Mouse (Mus musculus) cerebellum, postnatal 36 days (tissue): Measurements from ENCODE around the gene Hat1.
A peak's percentile ranks its signal among the peaks of the same experiment; 100 is the strongest.

Experiments
- DNase-seq, 2 experiments: peaks; one replicate each; pipeline ENCODE4 v3.0.0; 2021 to 2022; ENCODE audit warnings: mixed read lengths in 2 of 2

Gene Hat1

GRCm38 (mm10) chr2:71466861-71467450, 78.2 kb downstream of the Hat1 start:
- DNase-seq = peak; percentile 41 to 48

- DNase-seq = no peak
These were observed 82.3 kb downstream of the Hat1 start for GRCm38 (mm10) chr2:71471094-71471493.

- DNase-seq = no peak
These were observed 85.1 kb downstream of the Hat1 start for GRCm38 (mm10) chr2:71473830-71474229.

- no peak for DNase-seq
These were observed 85.6 kb downstream of the Hat1 start for GRCm38 (mm10) chr2:71474345-71474744.

- no peak for DNase-seq
These were observed 86.6 kb downstream of the Hat1 start for GRCm38 (mm10) chr2:71475311-71475710.

- no peak for DNase-seq
These were observed 87.0 kb downstream of the Hat1 start for GRCm38 (mm10) chr2:71475760-71476159.

- DNase-seq = no peak
These were observed 89.0 kb downstream of the Hat1 start for GRCm38 (mm10) chr2:71477787-71478186.

GRCm38 (mm10) chr2:71479917-71480316, 91.2 kb downstream of the Hat1 start:
- no peak for DNase-seq

GRCm38 (mm10) chr2:71481825-71482224, 93.1 kb downstream of the Hat1 start:
- DNase-seq = no peak

- no peak for DNase-seq
These were observed 94.4 kb downstream of the Hat1 start for GRCm38 (mm10) chr2:71483046-71483716.

GRCm38 (mm10) chr2:71483717-71484066, 94.9 kb downstream of the Hat1 start:
- no peak for DNase-seq
